Mouse (Mus musculus): ENCODE measurements around the gene Sphk1. TPM values are rescaled to one million over a fixed set of nuclear protein-coding genes. Genes with fewer than 3 reads are reported as not detected.

Gene Sphk1
- total and polyA plus RNA-seq, 3 experiments, result 53.5 to 127 TPM; not detected in 1

DNA sequence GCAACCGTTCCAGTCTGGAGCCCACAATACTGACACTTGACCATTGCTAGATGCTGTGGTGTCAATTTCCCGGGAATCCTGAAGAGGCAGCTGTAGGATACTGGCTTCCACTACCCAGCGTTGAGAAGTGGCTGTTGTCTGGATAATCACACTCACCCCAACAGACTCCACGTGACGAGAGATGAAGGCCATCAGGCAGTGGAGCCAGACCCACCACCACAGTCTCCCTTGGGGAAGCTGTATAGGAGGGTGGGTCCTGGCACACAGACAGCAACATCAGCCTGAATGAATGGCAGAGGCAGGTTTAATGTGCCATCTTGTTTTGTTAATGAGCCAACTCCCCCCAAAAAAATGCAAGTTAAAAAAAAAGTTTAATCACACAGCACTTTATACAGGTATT lies 6.7 kb downstream of the Sphk1 start:
- no peaks in the 10 kb centered on the region for H3K27me3 ChIP-seq (ENCODE audit: control insufficient read depth in 1 of 2, insufficient read depth in 2 of 2, low read length in 2 of 2)
- H3K36me3 ChIP-seq (ENCODE audit: control insufficient read depth in 1 of 2, insufficient read depth in 2 of 2, low read length in 2 of 2), result peaks cover 3 to 14% of the 10 kb centered on the region in 2 experiments; a peak in 3 of 4 replicates
- no peak for DNase-seq (ENCODE audit: low read depth, low spot score)
- H3K4me1 ChIP-seq (ENCODE audit: control insufficient read depth in 1 of 2, insufficient read depth in 2 of 2, low read length in 2 of 2), result peaks cover 8 to 20% of the 10 kb centered on the region in 2 experiments; a peak in 3 of 4 replicates
- H3K27ac ChIP-seq (ENCODE audit: control insufficient read depth, low read depth, low read length), result peak overlapping the region; percentile 36; the same call in 1 of the 2 replicates
- H3K4me3 ChIP-seq (ENCODE audit: control insufficient read depth in 1 of 2, insufficient read depth in 1 of 2, low read depth in 2 of 2, low read length in 2 of 2), result no peak overlapping the region
- peaks cover 25% of the 10 kb centered on the region for H3K79me2 ChIP-seq (ENCODE audit: control insufficient read depth, insufficient read depth, low read length, poor library complexity)
- no peak overlapping the region; the same call in 1 of the 2 replicates for H3K9ac ChIP-seq (ENCODE audit: control insufficient read depth, low read depth, low read length, poor library complexity, severe bottlenecking)
- no peak for TF ChIP-seq USF2 (IDR thresholded peaks at IDR 0.05; ENCODE audit: borderline replicate concordance in 1 of 2, insufficient read depth in 1 of 2, low read depth in 1 of 2, low read length in 2 of 2)
- TF ChIP-seq ZMIZ1 (IDR thresholded peaks at IDR 0.05; ENCODE audit: low read depth, low read length), result 0 out of 2 replicates have a peak, but pooled peaks have one; percentile 8
- TF ChIP-seq MAFK (IDR thresholded peaks at IDR 0.05; ENCODE audit: borderline replicate concordance, low read depth, low read length), result no peak
- TF ChIP-seq TAL1 (IDR thresholded peaks at IDR 0.05; ENCODE audit: low read length), result no peak
- TF ChIP-seq POLR2AphosphoS2 (IDR thresholded peaks at IDR 0.05; ENCODE audit: low read length), result peak; percentile 59; the same call in 1 of the 2 replicates
- no peaks in the 10 kb centered on the region for H3K9me3 ChIP-seq (replicated peaks; ENCODE audit: insufficient read depth, low read length)

DNA sequence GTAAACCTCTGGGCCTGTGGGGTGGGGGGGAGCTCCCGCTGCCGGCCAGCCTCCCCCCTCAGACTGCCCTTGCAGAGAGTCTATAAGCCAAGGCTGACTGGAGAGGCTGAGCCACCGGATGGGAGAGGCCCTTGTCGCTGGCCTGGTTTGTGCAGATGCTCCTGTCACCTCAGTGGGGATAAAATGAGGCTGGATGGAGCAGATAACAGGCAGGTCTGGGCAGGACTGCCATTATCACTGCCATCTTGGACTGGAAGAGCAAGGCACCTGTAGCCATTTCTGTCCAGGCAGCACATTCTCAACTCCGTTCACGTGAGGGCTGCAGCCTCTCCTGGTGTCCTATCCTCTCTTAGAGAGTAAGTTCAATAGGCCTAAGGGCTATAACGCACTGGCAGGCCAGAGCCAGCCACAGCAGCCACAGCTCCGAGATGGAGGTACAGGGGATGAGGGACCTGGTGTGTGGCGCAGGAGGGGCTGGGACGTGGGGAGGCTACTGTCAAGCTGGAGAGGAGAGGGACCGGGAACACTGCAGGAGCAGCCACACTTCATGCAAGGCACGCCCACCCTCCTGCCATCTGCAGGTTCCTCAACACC lies 7.5 kb downstream of the Sphk1 start:
- peaks cover 8 to 20% of the 10 kb centered on the region in 2 experiments; a peak in 3 of 4 replicates for H3K4me1 ChIP-seq (ENCODE audit: control insufficient read depth in 1 of 2, insufficient read depth in 2 of 2, low read length in 2 of 2)
- H3K4me3 ChIP-seq (ENCODE audit: control insufficient read depth in 1 of 2, insufficient read depth in 1 of 2, low read depth in 2 of 2, low read length in 2 of 2), result no peak overlapping the region
- no peak overlapping the region for H3K9ac ChIP-seq (ENCODE audit: control insufficient read depth, low read depth, low read length, poor library complexity, severe bottlenecking)
- TF ChIP-seq ZKSCAN1 (IDR thresholded peaks at IDR 0.05; ENCODE audit: low read depth, low read length) (no peak), BHLHE40 (IDR thresholded peaks at IDR 0.05; ENCODE audit: borderline replicate concordance, low read depth, low read length) (0 out of 2 replicates have a peak, but pooled peaks have one; percentile 1), GATA1 (IDR thresholded peaks at IDR 0.05; ENCODE audit: low read depth, low read length) (peak; percentile 47; the same call in 1 of the 2 replicates), MYB (IDR thresholded peaks at IDR 0.05; ENCODE audit: low read depth, low read length) (no peak), GABPA (IDR thresholded peaks at IDR 0.05; ENCODE audit: low read depth, low read length) (no peak), CHD1 (IDR thresholded peaks at IDR 0.05; ENCODE audit: low read depth, low read length) (no peak), RAD21 (IDR thresholded peaks at IDR 0.05; ENCODE audit: low read depth, low read length) (no peak), EP300 (IDR thresholded peaks at IDR 0.05; ENCODE audit: low read depth in 1 of 2, low read length in 2 of 2) (0 out of 4 replicates have a peak, but pooled peaks have one; percentile 11 to 12), TCF12 (IDR thresholded peaks at IDR 0.05; ENCODE audit: low read depth, low read length) (peak; percentile 61; the same call in 1 of the 2 replicates), ETS1 (IDR thresholded peaks at IDR 0.05; ENCODE audit: low read depth, low read length) (no peak), RCOR1 (IDR thresholded peaks at IDR 0.05; ENCODE audit: low read depth, low read length) (no peak), E2F4 (IDR thresholded peaks at IDR 0.05; ENCODE audit: borderline replicate concordance, low read depth, low read length) (no peak), ZNF384 (IDR thresholded peaks at IDR 0.05; ENCODE audit: low read depth, low read length) (no peak), USF2 (IDR thresholded peaks at IDR 0.05; ENCODE audit: borderline replicate concordance in 1 of 2, insufficient read depth in 1 of 2, low read depth in 1 of 2, low read length in 2 of 2) (no peak), SMC3 (IDR thresholded peaks at IDR 0.05; ENCODE audit: low read depth, low read length) (no peak), NRF1 (IDR thresholded peaks at IDR 0.05; ENCODE audit: insufficient read depth, low read depth, low read length, poor library complexity, severe bottlenecking) (no peak), KAT2A (conservative IDR thresholded peaks at IDR 0.05; ENCODE audit: low read depth, low read length) (no peak), UBTF (IDR thresholded peaks at IDR 0.05; ENCODE audit: borderline replicate concordance, insufficient read depth, low read depth, low read length) (no peak), MAZ (IDR thresholded peaks at IDR 0.05; ENCODE audit: low read depth, low read length) (no peak), CTCF (IDR thresholded peaks at IDR 0.05 in 2 of 3, conservative IDR thresholded peaks at IDR 0.05 in 1 of 3; ENCODE audit: control insufficient read depth in 1 of 3, insufficient read depth in 1 of 3, low read depth in 2 of 3, low read length in 3 of 3, poor library complexity in 1 of 3, severe bottlenecking in 1 of 3) (no peak), ZC3H11A (IDR thresholded peaks at IDR 0.05; ENCODE audit: low read depth, low read length) (no peak), MYC (IDR thresholded peaks at IDR 0.05; ENCODE audit: low read depth, low read length) (no peak), TAL1 (IDR thresholded peaks at IDR 0.05; ENCODE audit: low read length) (peak; percentile 30), JUND (IDR thresholded peaks at IDR 0.05; ENCODE audit: low read depth, low read length) (no peak), POLR2AphosphoS2 (IDR thresholded peaks at IDR 0.05; ENCODE audit: low read length) (peak; percentile 42; the same call in 1 of the 2 replicates), POLR2A (IDR thresholded peaks at IDR 0.05; ENCODE audit: control insufficient read depth in 1 of 2, insufficient read depth in 1 of 2, low read depth in 1 of 2, low read length in 2 of 2, poor library complexity in 1 of 2) (no peak), MXI1 (IDR thresholded peaks at IDR 0.05; ENCODE audit: low read depth, low read length) (no peak), MAX (IDR thresholded peaks at IDR 0.05; ENCODE audit: low read length) (no peak)
- H3K36me3 ChIP-seq (ENCODE audit: control insufficient read depth in 1 of 2, insufficient read depth in 2 of 2, low read length in 2 of 2), result peaks cover 3 to 14% of the 10 kb centered on the region in 2 experiments; a peak in 3 of 4 replicates
- H3K27me3 ChIP-seq (ENCODE audit: control insufficient read depth in 1 of 2, insufficient read depth in 2 of 2, low read length in 2 of 2), result no peaks in the 10 kb centered on the region
- DNase-seq (ENCODE audit: low read depth, low spot score), result peak; percentile 41
- H3K79me2 ChIP-seq (ENCODE audit: control insufficient read depth, insufficient read depth, low read length, poor library complexity), result peaks cover 17% of the 10 kb centered on the region
- no peaks in the 10 kb centered on the region for H3K9me3 ChIP-seq (replicated peaks; ENCODE audit: insufficient read depth, low read length)
- no peak overlapping the region for H3K27ac ChIP-seq (ENCODE audit: control insufficient read depth, low read depth, low read length)
